Mouse (Mus musculus) spleen, adult 12 weeks (tissue): ENCODE measurements around the gene Dbr1.

Experiments
- DNase-seq: peaks from one replicate; pipeline ENCODE4 v3.0.0; 2022; ENCODE audit warnings: low spot score

Gene Dbr1

DNA sequence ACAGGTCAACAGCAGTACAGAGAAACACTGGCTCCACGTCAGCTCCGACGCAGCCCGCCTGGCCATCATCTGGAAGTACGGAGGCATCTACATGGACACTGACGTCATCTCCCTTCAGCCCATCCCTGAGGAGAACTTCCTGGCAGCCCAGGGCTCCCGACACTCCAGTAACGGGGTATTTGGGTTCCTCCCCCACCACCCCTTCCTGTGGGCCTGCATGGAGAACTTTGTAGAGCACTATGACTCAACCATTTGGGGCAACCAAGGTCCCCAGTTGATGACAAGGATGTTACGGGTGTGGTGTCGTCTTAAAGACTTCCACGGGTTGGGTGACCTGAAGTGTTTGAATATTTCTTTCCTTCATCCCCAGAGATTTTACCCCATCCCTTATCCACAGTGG lies 44.6 kb downstream of the Dbr1 start:
- DNase-seq = no peak

DNA sequence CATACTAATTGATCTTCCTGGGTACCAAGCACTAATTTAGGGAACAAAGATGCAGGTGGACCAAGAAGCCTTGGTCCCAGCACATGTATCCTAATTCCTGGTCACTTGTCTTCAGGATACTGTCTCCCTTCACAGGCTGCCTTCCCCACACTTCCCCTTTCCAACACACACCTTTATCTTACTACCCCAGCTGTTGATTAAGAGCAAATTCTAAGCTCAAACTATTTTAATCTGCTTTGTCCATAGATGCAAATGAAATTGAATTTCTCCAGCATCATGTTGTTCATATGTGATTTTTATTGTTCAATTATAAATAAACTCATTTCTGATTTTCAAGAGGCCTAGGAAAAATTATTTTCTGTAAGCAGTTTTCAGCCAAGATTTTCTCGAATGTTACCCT lies 46.4 kb downstream of the Dbr1 start:
- DNase-seq = no peak

DNA sequence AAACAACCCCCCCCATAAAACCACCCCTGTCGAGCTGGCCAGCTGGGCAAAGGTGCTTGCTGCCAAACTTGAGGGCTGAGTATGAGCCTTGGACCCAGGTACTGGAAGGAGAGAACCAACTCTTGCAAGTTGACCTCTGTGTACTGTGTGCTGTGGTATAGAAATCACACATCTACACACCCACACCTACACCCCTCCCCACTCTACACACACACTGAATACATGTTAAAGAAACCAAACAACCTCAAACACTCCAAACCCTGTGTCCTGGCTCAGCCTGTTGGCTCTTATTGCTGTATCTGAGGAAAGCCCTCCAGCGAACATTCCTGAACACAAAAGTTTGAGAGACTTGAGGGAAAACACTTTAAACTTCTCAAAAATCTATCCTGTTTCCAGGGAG lies 47.4 kb downstream of the Dbr1 start:
- DNase-seq = no peak

DNA sequence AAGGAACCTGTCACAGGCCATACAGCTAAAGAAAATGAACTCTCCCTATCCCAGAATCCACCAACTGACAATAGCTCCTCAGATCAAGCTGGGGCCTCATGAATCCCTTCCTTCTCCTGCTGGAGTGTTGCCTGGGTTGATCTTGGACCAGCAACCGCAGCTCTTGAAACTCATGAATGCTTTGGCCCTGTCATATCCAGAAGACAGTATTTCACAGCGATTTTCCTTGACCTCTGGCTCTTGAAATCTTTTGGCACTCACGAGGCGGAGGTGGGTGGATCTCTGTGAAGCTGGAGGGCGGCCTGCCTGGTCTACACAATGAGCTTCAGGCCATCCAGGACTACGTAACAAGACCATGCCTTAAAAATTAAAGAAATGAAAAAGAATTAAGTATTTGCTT lies 48.5 kb downstream of the Dbr1 start:
- no peak for DNase-seq

DNA sequence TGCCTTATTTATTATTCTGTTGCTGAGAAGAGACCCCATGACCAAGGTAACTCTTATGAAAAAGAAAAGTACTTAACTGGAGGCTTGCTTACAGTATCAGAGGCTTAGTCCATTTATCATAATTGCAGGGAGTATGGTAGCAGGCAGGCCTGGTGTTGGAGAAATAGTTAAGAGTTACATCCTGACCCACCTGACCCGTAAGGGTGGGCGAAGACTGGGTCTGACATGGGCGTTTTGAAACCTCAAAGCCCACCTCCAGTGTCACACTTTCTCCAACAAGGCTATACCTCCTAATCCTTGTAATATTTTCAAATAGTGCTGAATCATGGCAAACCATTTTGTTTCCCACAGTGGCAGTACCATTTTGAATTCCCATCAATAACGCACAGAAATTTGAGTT lies 53.0 kb downstream of the Dbr1 start:
- DNase-seq = no peak

DNA sequence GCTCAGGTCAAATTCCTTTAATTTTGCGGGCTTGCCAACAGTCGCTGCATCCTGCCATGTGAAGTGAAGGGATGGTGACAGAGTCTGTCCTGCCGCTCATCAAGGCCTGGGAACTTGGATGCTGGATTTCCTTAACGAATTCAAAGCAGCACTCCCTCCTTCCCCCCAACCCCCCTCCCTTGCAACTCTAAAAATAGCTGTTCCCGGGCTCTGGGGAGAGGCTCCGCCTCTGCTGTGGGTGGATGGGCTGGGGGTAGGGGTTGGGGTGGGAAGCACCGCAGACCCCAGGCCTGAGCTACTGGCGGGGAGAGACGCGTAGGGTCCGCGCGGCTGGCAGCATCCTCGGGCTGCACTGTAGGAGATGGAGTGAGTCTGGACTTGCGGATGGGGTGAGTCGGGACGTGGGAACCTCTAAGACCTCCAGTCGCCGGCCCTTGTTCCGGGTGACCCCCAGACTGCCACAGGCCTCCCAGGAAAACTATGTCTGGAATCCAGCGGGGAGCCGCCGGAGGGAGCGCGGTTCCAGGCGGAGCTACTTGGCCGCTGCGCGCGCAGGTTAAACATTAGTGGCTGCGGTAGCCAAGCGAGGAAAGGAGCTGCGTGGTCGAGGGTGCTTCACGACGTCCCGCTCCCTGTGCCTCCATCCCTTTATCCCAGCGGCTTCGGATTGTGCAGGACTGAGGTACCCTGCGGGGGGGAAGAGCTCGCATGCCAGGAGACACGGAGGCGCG lies 53.8 kb downstream of the Dbr1 start, which contains the start of gene Dzip1l:
Gene Dzip1l (plus strand): TSS at position 216 of the 731 bp plus-strand sequence.
- DNase-seq = no peak

DNA sequence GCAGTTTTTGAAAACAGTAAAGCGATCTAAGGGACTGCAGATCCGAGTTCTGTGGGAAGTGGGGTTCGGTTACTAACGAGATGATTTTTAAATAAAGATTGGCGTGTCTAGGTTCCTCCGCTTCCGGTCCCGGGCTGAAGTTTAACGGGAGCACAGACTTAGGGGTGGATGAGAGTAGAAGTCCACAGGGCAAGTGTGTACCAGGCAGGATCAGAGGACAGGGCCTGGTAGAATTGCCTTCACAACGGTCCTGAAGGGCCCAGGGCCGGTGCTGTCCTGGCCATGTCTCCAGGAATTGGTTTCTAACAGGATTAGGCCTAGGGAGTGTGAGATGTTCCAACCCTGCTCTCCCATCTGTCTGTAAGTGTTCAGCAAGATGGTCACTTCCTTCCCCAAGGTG lies 54.5 kb downstream of the Dbr1 start:
- DNase-seq = no peak

DNA sequence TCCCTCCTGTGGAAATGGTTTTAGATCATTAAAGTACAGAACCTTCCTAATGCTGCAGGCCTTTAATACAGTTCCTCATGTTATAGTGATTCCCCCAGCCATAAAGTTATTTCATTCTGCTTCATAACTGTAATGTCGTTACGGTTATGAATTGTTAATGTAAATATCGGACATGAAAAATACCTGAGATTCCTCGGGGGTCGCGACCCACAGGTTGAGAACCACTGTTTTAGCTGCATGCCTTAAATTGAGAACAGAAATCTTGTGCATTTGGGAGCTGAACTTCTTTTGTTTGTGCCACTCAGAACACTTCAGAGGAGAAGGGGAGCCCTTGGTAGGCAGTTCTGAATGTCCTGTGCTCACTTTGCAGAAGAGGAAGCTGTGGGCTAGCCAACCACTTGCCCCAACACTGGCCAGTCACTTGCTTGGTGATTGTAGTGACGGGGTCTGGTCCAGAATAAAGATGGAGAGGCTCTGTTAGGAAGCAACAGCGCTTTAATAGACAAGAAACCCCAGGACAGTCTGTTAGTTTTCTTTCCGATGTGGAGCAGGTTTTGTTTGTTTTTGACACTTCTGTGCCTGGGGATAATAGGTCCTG lies 55.0 kb downstream of the Dbr1 start:
- DNase-seq = no peak

DNA sequence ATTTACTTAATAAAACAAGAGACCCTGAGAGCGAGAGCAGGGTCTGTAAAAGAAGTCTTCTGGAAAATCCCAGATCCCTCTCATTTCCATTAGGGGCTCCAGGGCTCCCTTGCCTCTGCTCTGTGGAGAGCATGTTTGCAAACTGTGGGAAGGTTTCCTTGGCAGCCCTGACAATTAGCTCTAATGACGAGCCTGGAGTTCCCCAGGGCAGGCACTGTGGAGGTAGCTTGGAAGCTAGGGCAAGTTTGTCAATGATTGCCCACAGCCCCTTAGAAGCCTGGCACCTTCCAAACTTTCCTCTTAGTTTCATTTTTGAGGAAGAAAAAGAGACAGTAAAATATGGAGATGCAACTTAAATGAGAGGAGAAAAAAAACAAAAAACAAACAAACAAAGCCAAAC lies 56.2 kb downstream of the Dbr1 start:
- DNase-seq = no peak

DNA sequence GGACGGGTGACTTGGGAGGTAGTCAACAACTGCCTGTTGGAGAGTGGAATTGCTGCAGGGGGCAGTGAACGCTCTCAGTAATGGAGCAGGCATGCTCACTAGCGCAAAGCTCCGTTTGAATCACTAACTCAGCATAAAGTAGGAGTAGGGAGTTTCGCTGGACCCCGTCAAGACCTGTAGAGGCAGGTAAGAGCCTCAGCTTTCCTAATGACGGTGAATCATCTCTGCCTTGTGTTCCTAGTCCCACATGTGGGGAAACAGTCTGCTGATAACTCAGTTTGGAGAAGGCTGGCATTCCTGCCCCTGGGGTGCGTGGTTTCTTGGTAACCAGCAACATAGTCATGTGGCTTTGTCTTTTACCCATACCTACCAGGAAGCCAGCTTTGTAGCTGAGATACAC lies 56.7 kb downstream of the Dbr1 start:
- DNase-seq = no peak
